Mouse (Mus musculus) midbrain, embryonic 10.5 days (tissue): ENCODE results near the gene Islr. TPM values are rescaled to one million over a fixed set of nuclear protein-coding genes. Genes with fewer than 3 reads are reported as not detected.

Experiments used
- DNase-seq: peaks from one replicate; pipeline ENCODE4 v3.0.0-alpha.2; 2017; ENCODE audit warnings: low spot score
- H3K27ac ChIP-seq: fragments of 300-500 bp; sonication (generic); replicated peaks from 2 replicates; pipeline ENCODE4 v1.5.1; 2016; ENCODE audit warnings: mild to moderate bottlenecking
- H3K27me3 ChIP-seq: fragments of 300-500 bp; sonication (generic); 2 replicates; pipeline ENCODE4 v1.6.1; 2016; ENCODE audit warnings: low read depth, mild to moderate bottlenecking; ENCODE audit not compliant: poor library complexity, severe bottlenecking
- H3K36me3 ChIP-seq: fragments of 300-500 bp; sonication (generic); 2 replicates; pipeline ENCODE4 v1.6.1; 2016; ENCODE audit warnings: mild to moderate bottlenecking, moderate library complexity
- H3K4me1 ChIP-seq: fragments of 300-500 bp; sonication (generic); 2 replicates; pipeline ENCODE4 v1.6.1; 2016
- H3K4me3 ChIP-seq: fragments of 300-500 bp; sonication (generic); 2 replicates; pipeline ENCODE4 v1.5.1; 2016; ENCODE audit warnings: mild to moderate bottlenecking, moderate library complexity
- H3K9me3 ChIP-seq: fragments of 300-500 bp; sonication (generic); replicated peaks from 2 replicates; pipeline ENCODE4 v1.6.1; 2016; ENCODE audit warnings: mild to moderate bottlenecking
- WGBS: fragments of 180-500 bp; shearing (Covaris S2); methylation state at CpG from one replicate; pipeline ENCODE4 v1.1.7; 2016; 5-methylcytosine and 5-hydroxymethylcytosine counted together
- polyA plus RNA-seq: library from polyadenylated mRNA; unstranded; fragments of >200 nt; fragmentation: Nextera tagmentation; extraction: Ambion mirVana; gene quantifications from 2 replicates; pipeline ENCODE4 v1.2.1, GENCODE M21; 2016

Islr gene
- polyA plus RNA-seq, 1 experiment from 2014 or later: 7.4 TPM

DNA sequence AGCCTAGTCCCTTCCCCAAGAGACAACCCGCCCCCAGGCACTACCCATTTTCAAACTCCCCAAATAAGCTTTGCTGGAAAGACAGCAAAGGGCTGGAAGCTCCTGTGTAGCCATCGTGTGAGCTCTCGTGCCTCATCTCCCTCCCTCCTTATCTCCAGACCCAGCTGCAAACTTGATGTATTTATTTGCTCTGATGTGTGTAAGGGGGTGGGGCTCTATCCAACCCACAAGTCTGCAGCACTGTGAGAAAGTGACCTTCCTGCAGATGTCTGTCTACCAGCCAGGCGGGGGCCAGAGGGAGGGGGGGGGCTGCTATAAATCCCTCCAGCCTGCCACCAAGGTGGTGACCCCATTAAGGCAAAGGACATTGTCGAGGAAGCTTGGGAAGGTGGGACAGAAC lies 9.8 kb upstream of the Islr start:
- Histone ChIP-seq H3K27ac (no peak overlapping the region), H3K27me3 (0 out of 2 replicates have a peak, but pooled peaks cover 9% of the 10 kb centered on the region), H3K4me1 (peaks cover 36% of the 10 kb centered on the region), H3K36me3 (no peaks in the 10 kb centered on the region), H3K4me3 (no peak overlapping the region), H3K9me3 (no peaks in the 10 kb centered on the region)
- no peak for DNase-seq
- 43% methylated on average over 5 of the region's 5 CpGs for WGBS

DNA sequence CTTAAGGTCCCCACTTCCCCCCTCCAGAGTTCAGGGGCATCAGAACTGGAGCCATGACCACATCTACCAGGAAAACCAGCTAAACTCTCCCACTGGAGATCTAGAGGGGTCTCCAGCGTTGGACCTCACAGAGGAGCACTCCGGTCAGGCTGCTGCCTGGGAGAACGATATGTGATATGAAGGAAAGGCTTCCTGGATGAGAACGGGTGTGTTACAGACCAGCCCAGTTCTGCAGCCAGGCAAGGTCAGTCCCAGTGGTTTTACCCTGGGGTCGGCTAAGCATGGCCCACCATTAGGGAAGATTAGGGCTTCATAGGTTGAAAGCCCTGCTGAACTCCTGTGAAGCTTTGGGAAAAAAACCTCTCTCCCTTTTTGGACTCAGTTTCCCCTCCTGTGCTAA lies 9.3 kb upstream of the Islr start:
- WGBS: 77% methylated on average over 5 of the region's 5 CpGs
- Histone ChIP-seq H3K4me3 (no peak overlapping the region), H3K4me1 (peaks cover 36% of the 10 kb centered on the region), H3K27ac (no peak overlapping the region), H3K27me3 (0 out of 2 replicates have a peak, but pooled peaks cover 9% of the 10 kb centered on the region), H3K9me3 (no peaks in the 10 kb centered on the region), H3K36me3 (no peaks in the 10 kb centered on the region)
- DNase-seq: no peak

GRCm38 (mm10) chr9:58210304-58210627 lies 6.2 kb upstream of the Islr start:
- Histone ChIP-seq H3K27ac (no peak overlapping the region; the same call in 1 of the 2 replicates), H3K4me1 (peaks cover 27% of the 10 kb centered on the region), H3K36me3 (no peaks in the 10 kb centered on the region), H3K9me3 (no peaks in the 10 kb centered on the region), H3K4me3 (no peak overlapping the region), H3K27me3 (peaks cover 29% of the 10 kb centered on the region)
- no peak for DNase-seq
- 81% methylated on average over 2 of the region's 2 CpGs for WGBS

DNA sequence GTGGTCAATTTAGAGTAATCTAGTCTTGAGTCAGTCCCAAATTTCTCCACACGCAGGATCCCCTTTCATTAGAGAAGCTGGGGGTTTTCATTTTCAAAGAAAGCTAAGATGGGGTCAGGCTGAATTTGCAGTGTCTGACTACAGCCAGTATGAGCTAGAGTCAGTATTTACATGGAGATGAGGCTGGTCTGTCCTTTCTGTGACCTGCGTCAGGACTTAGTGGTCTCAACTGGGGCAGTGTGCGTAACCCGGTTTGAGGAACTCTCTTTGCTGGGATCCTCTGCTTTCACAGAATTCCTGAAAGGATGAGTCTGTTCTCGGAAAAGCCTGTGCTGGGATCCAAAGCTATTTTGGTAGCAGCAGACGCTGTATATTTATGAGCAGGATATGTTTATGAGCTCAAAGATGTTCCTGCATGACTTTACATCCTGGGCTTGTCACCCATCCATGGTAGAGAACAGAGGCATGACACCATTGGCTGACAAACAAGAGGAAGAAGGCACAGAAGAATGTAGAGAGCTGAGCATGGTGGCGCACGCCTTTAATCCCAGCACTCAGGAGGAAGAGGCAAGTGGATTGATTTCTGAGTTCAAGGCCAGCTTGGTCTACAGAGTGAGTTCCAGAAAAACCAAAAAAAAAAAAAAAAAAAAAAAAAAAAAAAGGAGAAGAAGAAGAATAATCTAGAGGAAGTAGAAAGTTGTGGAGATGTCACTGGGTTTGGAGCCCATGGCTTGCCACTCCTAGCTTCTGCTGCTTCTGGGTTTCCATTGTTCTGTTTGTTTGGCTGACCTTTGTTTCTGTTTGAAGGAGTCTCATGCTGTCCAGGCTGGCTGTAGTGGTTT lies 5.6 kb upstream of the Islr start:
- H3K36me3 ChIP-seq: no peaks in the 10 kb centered on the region
- no peak overlapping the region for H3K27ac ChIP-seq
- no peak overlapping the region for H3K4me3 ChIP-seq
- H3K9me3 ChIP-seq: no peaks in the 10 kb centered on the region
- H3K27me3 ChIP-seq: peaks cover 35% of the 10 kb centered on the region
- DNase-seq: no peak
- WGBS: 78% methylated on average over 8 of the region's 8 CpGs
- peaks cover 26% of the 10 kb centered on the region for H3K4me1 ChIP-seq

- Histone ChIP-seq H3K27me3 (peaks cover 63% of the 10 kb centered on the region), H3K9me3 (no peaks in the 10 kb centered on the region), H3K36me3 (no peaks in the 10 kb centered on the region)
Measured at GRCm38 (mm10) chr9:58206013-58206412, 1.9 kb upstream of the Islr start.

GRCm38 (mm10) chr9:58204448-58205000 lies 418 bp upstream of the Islr start:
- Histone ChIP-seq H3K27ac (peak overlapping the region; percentile 74; the same call in 1 of the 2 replicates), H3K9me3 (no peaks in the 10 kb centered on the region), H3K4me3 (peak overlapping the region; percentile 53), H3K4me1 (peaks cover 50% of the 10 kb centered on the region), H3K27me3 (peaks cover 78% of the 10 kb centered on the region), H3K36me3 (no peaks in the 10 kb centered on the region)
- peak; percentile 92 for DNase-seq
- WGBS: 6% methylated on average over 18 of the region's 18 CpGs

More at GRCm38 (mm10) chr9:58206013-58206412, 1.9 kb upstream of the Islr start:
- H3K27ac ChIP-seq: no peak overlapping the region
- H3K4me3 ChIP-seq: no peak overlapping the region
- H3K4me1 ChIP-seq: peaks cover 47% of the 10 kb centered on the region
- 89% methylated on average over 7 of the region's 7 CpGs for WGBS
- no peak for DNase-seq

- Histone ChIP-seq H3K9me3 (no peaks in the 10 kb centered on the region), H3K27ac (peak overlapping the region; percentile 74; the same call in 1 of the 2 replicates), H3K27me3 (peaks cover 95% of the 10 kb centered on the region), H3K36me3 (no peaks in the 10 kb centered on the region), H3K4me3 (peak overlapping the region; percentile 53), H3K4me1 (peaks cover 64% of the 10 kb centered on the region)
- DNase-seq: peak; percentile 37
- WGBS: under 1% methylated on average over 14 of the region's 14 CpGs
Measured at GRCm38 (mm10) chr9:58202676-58203453, 1.2 kb downstream of the Islr start.

- peak overlapping the region; percentile 53 for H3K4me3 ChIP-seq
- H3K36me3 ChIP-seq: no peaks in the 10 kb centered on the region
- under 1% methylated on average over 37 of the region's 37 CpGs for WGBS
- H3K27ac ChIP-seq: peak overlapping the region; percentile 74
- peaks cover 99% of the 10 kb centered on the region for H3K27me3 ChIP-seq
- peak; percentile 44 for DNase-seq
- H3K4me1 ChIP-seq: peaks cover 73% of the 10 kb centered on the region
- H3K9me3 ChIP-seq: no peaks in the 10 kb centered on the region
Measured at GRCm38 (mm10) chr9:58201861-58202549, 2.1 kb downstream of the Islr start.

GRCm38 (mm10) chr9:58201091-58201842 lies 2.8 kb downstream of the Islr start:
- no peak for DNase-seq
- H3K4me1 ChIP-seq: peaks cover 80% of the 10 kb centered on the region
- WGBS: 1% methylated on average over 24 of the region's 24 CpGs
- peak overlapping the region; percentile 74; the same call in 1 of the 2 replicates for H3K27ac ChIP-seq
- peak overlapping the region; percentile 53 for H3K4me3 ChIP-seq
- no peaks in the 10 kb centered on the region for H3K9me3 ChIP-seq
- H3K27me3 ChIP-seq: peaks cover 100% of the 10 kb centered on the region
- no peaks in the 10 kb centered on the region for H3K36me3 ChIP-seq

- Histone ChIP-seq H3K4me1 (peaks cover 88% of the 10 kb centered on the region), H3K27ac (peak overlapping the region; percentile 74; the same call in 1 of the 2 replicates), H3K36me3 (no peaks in the 10 kb centered on the region), H3K4me3 (peak overlapping the region; percentile 53), H3K9me3 (no peaks in the 10 kb centered on the region), H3K27me3 (peaks cover 100% of the 10 kb centered on the region)
- DNase-seq: no peak
- WGBS: 8% methylated on average over 11 of the region's 11 CpGs
Measured at GRCm38 (mm10) chr9:58200270-58201090, 3.6 kb downstream of the Islr start.
